Mouse (Mus musculus) adrenal gland, adult (tissue): ENCODE results near the gene Kif26b.

Experiments used
- DNase-seq, 2 experiments: peaks; one replicate each; pipeline ENCODE4 v3.0.0; 2022 to 2023; ENCODE audit warnings: low spot score in 1 of 2; ENCODE audit not compliant: inconsistent age in 2 of 2

The Kif26b gene

DNA sequence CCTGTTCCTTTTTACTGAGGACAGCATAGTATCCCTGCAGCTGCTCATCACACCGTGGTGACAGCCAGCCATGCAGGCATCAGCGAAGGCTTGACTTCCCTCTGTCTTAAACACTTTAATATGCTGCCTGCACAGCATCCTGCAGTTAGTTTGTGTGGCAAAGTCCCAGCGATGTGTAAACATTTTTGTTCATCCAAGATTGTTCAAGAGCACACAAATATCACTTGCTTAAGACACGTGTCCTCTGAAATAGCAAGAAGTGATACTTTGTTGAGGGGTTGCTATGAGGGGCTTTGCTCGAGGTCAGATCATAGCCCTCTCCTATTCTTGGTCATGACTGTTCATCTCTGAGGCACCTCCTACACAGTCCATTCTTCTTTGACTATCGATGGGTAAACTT, 303.6 kb downstream of the Kif26b start:
- DNase-seq = no peak

DNA sequence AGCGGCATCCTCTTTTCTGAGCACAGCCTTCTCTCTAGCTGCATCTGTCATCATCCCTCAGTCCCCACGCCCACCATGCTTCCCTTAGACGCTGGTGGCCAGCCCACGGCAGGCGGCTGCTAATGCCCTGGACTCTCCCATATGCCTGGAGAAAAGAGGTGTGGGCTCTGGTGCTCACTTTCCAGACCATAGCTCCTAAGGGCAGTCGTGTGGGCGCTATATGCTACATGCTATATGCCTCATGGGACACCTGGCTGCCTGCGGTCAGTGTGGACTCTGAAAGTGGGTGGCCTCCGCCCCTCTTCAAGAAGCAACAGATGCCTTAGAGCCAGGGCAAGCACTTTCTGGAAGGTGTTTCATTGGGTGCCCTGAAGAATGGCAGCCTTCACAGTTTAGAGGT, 306.9 kb downstream of the Kif26b start:
- no peak for DNase-seq

DNA sequence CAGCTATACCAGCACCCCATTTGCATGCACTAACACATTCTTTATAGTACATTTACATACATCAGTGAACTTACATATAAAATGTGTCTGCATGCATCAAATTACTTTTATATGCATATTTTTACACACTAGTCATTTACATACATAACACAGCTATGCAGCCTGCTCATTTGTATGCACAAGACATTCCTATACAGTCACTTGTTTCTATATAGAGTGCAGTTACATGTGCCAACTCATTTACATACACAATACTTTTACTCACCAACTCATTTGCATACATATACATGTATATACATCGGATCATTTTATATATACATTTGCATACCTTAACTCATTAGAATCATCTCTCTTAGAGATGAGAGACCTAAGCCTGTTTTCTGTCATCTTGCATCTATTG, 308.1 kb downstream of the Kif26b start:
- DNase-seq = no peak

DNA sequence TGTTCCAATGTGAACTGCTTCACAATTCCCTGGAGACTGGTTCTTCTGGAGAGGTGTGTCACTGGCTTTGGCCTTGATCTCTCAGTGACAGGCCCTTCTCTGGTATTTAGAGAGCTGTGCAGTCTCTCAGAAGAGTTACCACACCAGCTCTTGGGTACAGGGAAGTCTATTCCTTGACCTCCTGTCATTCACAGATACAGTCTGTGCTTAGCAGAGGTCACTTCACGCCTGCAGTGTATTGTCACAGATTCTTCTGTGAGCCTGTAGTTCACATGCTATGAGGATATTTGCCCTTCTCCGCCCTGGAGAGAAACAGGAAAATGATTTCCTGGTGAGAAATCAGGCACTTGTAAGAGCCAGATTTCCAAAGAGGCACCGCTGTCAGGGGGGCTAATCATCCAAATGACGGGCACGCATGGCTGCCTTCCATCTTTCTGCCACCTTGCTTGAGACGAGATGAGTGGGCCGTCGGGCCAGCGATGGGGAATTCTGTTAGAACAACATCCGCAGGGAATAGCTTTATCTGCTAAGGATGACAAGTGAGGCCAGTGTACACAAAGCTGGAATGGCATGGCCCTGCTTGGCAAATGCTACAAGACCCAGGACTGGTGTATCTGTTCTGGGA, 309.9 kb downstream of the Kif26b start:
- DNase-seq = no peak

DNA sequence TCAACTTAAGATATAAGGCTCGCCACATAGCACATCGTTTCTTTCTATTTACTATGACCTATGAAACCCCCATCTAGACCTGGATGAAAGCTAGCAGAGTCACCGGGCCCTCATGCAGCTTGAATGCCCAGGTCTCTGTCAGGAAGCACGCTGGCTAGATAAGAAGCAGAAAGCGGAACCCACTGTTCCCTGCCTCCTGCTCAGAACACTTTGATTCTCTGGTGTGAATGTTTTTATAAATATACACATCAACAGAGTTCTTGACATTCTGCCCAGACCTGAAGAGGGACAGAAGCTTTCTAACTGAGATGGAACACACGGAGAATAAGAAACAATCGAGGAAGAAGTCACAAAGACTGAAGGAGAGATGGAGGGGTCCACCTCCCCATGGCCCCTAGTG, 311.4 kb downstream of the Kif26b start:
- no peak for DNase-seq

DNA sequence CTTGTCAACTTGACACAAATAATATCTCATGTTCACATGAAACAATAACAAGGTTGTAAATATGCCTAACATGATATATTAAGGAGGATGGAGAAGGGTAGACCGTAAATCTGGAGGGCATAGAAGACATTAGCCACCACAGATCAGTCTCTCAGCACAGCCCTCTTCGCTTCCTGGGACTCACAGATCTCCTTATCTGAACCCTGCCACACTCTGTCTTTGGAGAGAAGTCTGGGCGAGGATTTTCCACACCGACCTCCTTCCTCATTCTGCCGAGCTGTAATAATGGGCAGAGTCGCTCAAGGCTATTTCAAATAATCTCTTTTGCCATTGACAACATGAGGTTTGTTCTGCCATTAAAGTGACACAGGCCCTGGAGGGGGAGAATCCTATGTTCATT, 315.9 kb downstream of the Kif26b start:
- no peak for DNase-seq

GRCm38 (mm10) chr1:178847569-178847968, 318.6 kb downstream of the Kif26b start:
- no peak for DNase-seq

DNA sequence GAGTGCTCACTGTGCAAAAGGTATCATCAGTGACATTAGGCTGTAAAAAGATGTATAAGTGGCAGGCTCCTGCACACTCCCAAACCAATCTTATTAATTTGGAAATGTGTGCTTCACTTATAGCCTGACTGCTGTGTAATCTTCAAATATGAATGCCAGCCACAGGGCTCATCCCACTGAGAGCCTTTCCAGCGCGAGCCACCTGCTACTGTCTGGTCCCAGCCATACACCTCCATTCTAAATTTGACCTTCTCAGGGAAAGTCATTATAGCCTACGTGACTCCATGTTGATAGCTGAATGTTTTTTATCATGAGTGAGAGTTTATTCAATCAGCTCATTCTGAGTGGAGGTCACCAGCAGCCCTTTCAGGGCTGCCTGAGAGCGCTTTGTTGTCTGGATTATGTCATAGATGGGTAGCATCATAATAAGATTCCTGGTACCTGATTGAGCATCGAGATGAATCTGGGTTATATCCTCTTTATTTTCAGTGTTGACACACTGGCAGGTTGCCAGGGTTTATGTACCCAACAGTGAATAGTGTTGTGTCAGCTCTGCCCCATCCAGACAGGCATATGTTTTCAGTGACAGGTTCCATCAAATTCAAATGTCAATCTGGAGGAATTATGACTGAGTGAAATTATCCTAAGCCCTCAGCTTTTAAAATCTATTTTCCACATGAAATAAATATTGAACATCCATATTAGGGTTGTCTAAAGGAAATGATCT, 319.6 kb downstream of the Kif26b start:
- DNase-seq = no peak

DNA sequence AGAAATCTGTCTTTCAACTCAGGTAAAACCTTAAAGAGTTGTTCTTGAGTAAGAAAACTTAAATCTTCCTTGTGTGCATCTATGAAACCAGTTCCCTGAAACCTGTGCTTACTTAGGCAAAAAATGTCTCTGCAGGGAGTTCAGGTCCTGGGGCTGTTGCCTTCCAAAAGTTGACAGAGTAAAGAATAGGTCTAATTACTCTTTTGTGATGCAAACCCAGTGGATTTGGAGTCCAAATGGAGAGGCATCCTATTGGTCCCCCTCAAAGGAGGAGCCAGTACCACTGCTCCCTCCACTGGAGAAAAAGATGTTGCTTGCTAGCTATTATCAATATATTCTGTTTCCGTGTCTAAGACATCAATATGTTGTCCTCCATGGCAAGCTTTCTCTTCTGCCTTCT, 321.6 kb downstream of the Kif26b start:
- no peak for DNase-seq

DNA sequence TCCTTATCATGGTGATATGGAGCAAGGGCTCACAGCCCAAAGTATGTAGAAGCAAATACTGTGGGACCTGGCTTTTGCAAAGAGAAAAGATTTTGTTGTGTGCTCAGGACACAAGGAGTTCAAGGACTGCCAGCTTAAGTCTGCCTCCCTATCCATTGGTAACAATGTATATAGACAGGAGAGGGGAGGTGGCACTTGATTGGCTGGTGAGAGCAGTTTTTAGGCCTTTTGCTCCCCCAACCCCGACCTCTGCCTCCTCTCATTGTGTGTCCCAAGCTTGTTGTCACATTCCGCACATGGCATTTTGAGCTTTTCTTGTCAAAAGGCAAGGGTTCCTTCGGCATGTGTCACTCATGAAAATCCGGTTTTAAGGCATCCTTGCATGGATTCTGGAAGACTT, 326.0 kb downstream of the Kif26b start:
- DNase-seq = no peak

GRCm38 (mm10) chr1:178855974-178856373, 327.0 kb downstream of the Kif26b start:
- no peak for DNase-seq

GRCm38 (mm10) chr1:178860671-178861391, 331.9 kb downstream of the Kif26b start:
- no peak for DNase-seq

GRCm38 (mm10) chr1:178861392-178861762, 332.5 kb downstream of the Kif26b start:
- DNase-seq = no peak

DNA sequence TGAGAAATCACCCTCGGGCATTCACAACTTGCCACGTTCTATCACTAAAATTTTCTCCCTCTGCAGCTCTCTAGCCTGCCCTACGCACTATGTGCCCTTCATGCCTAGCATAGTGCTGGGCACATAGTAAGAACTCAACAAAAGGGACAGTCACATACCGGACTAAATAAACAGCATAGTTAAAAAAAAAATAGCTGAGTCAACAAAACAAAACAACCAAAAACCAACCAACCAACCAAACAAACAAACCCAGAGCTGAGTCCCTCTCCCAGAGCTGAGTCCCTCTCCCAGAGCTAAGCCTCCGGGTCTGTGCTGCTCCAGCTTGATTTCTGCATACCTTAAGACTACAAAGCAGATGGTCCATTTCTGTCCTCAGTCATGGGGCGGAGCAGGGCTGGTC, 334.8 kb downstream of the Kif26b start:
- DNase-seq = no peak

GRCm38 (mm10) chr1:178864297-178864696, 335.4 kb downstream of the Kif26b start:
- DNase-seq = no peak

DNA sequence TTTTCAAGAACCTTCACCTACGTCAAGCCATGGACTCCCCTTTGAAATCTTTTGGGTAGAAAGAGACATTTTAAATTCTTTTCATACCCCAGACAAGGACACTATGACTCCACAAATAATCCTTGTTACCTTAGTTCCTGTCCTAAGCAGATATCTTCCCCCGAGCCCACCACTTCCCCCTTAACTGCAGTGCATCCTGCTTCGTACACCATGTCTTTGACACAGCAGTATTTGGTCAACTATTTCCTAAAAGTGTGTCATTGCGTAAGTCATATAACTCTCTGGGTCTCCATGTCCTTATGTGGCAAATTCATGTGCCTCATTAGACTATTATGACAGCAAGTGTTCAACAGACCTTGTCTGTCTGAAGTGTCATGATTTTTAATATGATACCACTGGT, 337.8 kb downstream of the Kif26b start:
- no peak for DNase-seq

DNA sequence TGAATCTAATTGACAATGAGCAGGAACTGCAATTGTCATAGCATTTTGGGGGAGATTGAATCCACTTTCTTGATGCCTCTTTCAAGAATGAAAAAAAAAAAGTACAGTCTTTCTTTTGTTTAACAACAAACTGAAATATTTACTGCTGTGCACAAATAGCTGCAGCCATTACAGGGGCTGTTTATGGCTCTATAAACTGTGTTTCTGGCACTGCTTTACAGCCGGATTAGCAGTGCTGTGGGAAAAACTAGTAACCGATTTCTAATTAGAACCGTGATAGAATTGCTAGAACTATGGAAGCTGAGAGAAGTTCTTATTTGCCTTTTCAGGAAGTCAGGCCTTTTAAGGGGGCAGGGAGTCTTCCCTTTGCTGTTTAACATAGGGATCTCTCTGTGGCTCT, 342.1 kb downstream of the Kif26b start:
- DNase-seq = no peak

GRCm38 (mm10) chr1:178876926-178877325, 348.0 kb downstream of the Kif26b start:
- DNase-seq = no peak

GRCm38 (mm10) chr1:178878676-178879075, 349.8 kb downstream of the Kif26b start:
- DNase-seq = no peak

- DNase-seq = no peak
Observed at GRCm38 (mm10) chr1:178880905-178881304, 352.0 kb downstream of the Kif26b start.

- no peak for DNase-seq
Observed at GRCm38 (mm10) chr1:178886671-178887070, 357.7 kb downstream of the Kif26b start.

DNA sequence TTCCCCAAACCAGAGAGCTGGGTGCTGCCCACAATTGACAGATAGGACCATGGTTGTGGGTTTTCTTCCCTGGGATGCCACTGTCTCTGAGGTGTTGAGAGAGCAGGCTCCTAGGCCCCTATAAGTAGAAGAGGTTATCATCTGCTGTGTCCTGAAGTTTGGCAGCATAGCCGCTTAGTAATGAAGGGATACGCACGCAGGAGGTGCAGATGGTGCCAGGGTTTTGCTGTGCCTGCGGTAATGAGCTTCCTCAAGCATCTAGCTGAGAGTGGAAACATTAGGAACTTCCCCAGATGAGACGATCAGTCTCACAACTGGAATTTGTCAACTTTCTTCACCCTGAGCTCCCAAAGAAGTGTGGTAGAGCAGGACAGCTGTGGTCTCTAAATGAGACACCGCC, 363.5 kb downstream of the Kif26b start:
- DNase-seq = no peak
